Mouse (Mus musculus): ENCODE measurements around the gene Laptm5.

Gene Laptm5

DNA sequence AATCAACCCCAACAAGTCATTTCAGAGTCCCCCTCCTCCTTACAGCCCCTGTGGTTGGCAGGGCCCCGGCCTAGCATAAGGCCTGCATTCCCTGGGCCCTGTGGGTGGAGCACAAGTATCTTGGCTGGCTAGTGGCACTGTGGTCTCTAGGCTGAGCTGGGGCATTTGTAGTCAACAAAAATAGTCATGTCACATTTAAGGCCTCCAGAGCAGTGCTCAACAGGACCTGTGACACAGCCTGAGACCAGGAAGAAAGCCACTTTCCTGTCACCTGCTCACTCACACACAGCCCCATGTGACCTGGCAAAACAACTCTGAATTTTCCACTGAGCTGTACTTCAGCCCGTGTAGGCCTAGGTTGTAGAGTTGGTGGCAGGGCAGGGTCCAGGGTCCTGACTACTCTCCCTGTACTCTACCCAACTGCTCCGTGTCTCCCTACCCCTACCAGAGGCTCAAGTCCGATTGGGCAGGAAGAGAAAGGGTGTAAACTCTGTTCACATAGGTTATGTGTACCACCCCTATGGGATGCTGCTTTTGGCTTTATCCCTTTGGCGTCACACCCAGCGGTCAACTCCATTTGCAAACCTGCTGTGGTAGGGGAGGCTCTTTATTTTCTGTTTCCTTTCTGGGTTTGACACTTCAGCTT lies 13.0 kb upstream of the Laptm5 start:
- DNase-seq: no peak

DNA sequence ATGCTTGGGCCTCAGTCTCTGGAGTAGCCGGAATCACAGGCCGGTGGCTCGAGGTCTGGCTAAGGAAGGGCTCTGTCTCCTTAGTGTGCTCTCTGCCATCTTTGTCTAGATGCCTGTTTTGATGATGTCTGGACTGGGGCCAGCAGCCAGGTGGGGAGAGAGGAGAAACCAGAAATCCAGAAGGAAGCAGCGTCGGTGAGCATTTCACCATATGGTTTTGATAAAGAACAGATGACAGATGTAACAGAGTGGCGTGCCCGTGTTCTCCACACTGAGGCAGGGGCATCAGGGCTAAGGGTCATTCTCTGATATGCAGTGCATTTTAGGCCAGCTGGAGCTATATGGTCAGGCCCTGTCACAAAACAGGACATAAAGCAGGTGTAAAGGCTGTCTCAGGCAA lies 12.2 kb upstream of the Laptm5 start:
- no peak for DNase-seq

GRCm38 (mm10) chr4:130902289-130902781 lies 10.6 kb upstream of the Laptm5 start:
- DNase-seq: no peak

DNA sequence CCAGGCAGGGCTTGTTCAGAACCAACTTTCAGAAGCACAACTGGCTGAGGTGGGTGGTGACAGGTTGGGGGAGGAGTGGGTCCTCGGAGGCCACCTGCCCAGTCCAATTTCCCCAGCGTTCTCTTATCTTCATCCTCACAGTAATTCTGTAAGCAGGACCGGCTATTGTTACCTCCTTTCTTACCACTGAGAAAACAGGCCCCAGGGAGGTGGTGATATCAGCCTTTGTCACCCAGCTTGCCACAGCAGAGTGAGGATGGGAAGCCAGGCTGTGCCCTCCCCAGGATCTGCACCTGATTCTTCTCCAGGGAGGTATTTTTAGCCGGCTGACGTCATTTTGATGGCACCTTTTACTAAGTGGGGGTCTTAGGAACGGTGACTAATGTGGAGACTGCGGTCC lies 7.9 kb upstream of the Laptm5 start:
- DNase-seq: no peak

DNA sequence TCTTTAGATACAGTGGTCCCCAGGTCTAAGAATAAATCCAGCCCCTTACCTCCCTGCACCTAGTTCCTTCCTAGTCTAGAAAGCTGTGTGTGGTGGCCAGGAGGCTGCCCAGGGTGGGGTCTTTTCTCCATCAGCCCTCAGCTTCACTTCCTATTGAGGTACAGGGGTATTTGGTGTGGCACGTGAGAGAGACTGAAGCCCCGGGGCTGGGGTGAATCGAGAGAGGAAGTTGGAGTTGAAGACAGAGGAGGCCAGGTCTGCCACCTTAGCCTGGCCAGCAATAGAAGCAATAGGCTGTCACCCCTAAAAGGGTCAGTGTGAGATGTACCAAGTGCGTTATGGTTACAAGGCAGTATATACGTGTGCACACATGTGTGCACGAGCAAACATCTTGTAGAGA lies 7.0 kb upstream of the Laptm5 start:
- DNase-seq: no peak

GRCm38 (mm10) chr4:130906296-130906695 lies 6.6 kb upstream of the Laptm5 start:
- no peak for DNase-seq

- DNase-seq: no peak
Measured at GRCm38 (mm10) chr4:130907200-130908069, 5.5 kb upstream of the Laptm5 start.

- DNase-seq: no peak
Measured at GRCm38 (mm10) chr4:130908133-130908532, 4.8 kb upstream of the Laptm5 start.

- DNase-seq: no peak
Measured at GRCm38 (mm10) chr4:130909167-130909874, 3.6 kb upstream of the Laptm5 start.

GRCm38 (mm10) chr4:130910666-130911065 lies 2.3 kb upstream of the Laptm5 start:
- DNase-seq: no peak

GRCm38 (mm10) chr4:130912626-130913025 lies 299 bp upstream of the Laptm5 start:
- no peak for DNase-seq

GRCm38 (mm10) chr4:130913511-130913910 lies 586 bp downstream of the Laptm5 start:
- no peak for DNase-seq

GRCm38 (mm10) chr4:130914011-130914410 lies 1.1 kb downstream of the Laptm5 start:
- DNase-seq: no peak

DNA sequence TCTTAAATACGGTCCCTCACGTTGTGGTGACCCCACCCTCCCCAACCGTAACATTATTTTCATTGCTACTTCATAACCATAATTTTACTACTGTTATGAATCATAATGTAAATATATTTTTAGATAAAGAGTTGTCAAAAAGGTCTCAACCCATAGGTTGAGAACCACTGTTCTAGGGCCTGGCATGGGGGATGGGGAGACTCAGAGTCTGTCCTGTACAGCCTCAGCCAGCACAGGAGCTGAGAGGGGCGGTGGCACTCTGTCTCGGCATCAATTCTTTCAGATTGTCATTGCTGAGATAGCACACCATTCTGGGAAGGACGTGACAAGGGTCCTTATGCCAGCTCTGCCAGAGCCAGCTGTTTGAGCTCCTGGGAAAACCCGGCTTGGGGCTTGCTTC lies 1.6 kb downstream of the Laptm5 start:
- no peak for DNase-seq

DNA sequence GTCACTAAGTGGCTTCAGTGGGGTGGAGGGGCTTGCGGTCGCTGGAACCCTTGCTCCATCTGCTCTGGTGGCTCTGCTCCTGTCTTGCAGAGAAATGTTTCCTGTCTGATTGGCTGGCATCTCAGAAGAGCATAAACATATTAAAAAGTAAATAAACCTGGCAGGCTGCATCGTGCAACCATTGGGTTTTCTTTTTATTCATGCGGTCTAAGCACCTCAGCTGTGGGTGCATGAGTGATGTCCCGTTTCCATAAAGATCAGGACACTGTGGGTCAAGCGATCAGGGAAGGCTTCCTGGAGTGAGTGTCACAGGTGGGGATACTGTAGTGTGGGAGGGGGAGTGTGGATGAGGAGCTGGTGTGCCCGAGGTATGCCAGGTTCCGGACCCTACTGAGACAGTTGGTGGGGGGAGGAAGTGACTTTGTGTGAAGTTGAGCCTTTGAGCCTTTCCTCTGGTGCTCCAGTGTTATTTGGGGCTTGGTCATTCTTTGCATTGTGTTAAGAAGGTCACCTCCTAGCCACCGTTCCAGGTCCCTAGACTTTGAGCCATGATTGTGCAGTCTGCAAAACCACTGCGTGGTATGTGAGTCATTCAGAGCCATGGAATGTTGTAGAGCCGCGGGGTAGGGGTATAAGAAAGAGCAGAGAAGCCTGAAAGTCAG lies 2.2 kb downstream of the Laptm5 start:
- DNase-seq: no peak

GRCm38 (mm10) chr4:130915668-130916035 lies 2.7 kb downstream of the Laptm5 start:
- DNase-seq: no peak

DNA sequence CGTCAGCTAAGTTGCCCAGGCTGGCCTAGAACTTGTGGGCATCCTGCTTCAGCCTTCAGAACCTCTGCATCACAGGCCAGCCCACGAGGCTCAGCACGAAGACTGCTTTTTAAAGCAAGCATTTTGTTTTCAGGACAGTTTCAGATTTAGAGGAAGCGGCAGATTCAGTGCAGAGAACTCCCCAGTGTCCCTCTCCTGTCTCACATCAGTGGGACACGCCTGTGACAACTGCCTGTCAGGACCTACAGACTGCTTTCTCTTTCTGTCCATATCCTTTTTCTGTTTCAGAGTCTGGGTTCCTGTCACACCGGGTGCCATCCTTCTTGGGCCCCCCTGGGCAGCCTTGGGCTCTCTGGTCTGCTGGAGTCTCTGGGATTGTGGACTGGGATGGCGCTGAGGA lies 3.7 kb downstream of the Laptm5 start:
- no peak for DNase-seq

DNA sequence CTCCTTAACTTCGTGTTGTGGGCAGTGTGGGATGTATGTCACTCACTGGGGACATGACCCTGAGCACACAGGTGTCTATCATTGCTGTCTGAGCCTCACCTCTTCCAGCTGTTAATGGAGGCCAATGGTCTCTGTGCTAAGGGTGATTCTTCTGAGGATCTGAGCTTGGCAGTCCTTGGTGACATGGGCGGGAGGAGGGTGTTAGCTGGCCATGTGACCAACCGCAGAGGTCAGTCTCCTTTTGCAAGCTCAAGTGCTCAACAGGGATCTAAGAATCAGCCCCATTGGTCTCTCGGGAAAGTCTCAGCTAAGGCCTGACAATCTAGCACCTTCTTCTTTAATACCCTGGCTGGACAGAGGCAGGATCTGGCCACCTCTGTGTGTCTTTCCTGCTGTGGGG lies 4.6 kb downstream of the Laptm5 start:
- no peak for DNase-seq

GRCm38 (mm10) chr4:130918805-130919749 lies 6.2 kb downstream of the Laptm5 start:
- DNase-seq: no peak

DNA sequence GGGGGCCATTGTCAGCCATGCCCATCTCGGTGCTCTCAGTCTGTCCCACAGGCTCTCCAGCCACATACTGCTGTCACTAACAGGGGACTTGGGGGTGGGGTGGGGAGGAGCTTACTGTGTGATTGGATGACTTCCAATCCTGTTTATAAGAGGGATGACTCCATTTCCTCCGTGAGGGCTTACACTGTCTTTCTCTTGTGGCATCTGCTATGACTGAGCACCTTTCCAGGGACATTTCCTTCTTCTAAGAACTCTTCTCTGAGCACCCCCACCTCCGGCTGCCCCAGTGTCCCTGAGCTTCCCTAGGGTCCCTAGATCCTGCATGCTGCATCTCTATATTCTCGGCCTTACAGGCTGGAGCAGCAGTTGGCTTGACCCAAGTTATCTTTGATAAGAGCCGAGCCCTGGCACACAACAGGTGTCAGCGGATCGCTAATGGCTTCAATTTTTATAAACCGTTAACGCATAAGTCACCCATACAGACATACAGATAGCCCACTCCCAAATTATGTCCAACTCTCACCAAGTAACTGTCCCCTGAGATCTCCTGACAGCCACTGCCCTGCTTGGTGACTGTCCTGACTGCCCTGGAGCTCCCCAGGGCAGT lies 6.9 kb downstream of the Laptm5 start:
- no peak for DNase-seq

- peak; percentile 22 for DNase-seq
Measured at GRCm38 (mm10) chr4:130920951-130921693, 8.2 kb downstream of the Laptm5 start.

Measured in lung, postnatal 10 days (tissue).